Mouse (Mus musculus) hindbrain, embryonic 11.5 days (tissue): Measurements from ENCODE around the gene Mrtfa. TPM values are rescaled to one million over a fixed set of nuclear protein-coding genes. Genes with fewer than 3 reads are reported as not detected.
"Not testable (repeated sequence)": the region's sequence is repeated elsewhere in the genome, so short reads cannot be mapped to it uniquely, and the experiment has no call there.

Experiments used
- ATAC-seq: fragments of 200-750 bp; cut with Nextera tagmentation; 2 replicates; pipeline ENCODE4 v1.8.0; 2017; ENCODE audit warnings: mild to moderate bottlenecking, moderate TSS enrichment, moderate library complexity; ENCODE audit not compliant: low FRiP score
- DNase-seq: peaks from one replicate; pipeline ENCODE4 v3.0.0-alpha.2; 2015; ENCODE audit warnings: low spot score
- H3K27ac ChIP-seq: fragments of 300-500 bp; sonication (generic); 2 replicates; pipeline ENCODE4 v1.5.1; 2014; ENCODE audit warnings: mild to moderate bottlenecking, low read depth, low read length
- H3K27me3 ChIP-seq: fragments of 300-500 bp; sonication (generic); 2 replicates; pipeline ENCODE4 v1.6.1; 2014; ENCODE audit warnings: mild to moderate bottlenecking, low read length, moderate library complexity, mixed read lengths; ENCODE audit not compliant: control insufficient read depth, insufficient read depth
- H3K36me3 ChIP-seq: fragments of 300-500 bp; sonication (generic); 2 replicates; pipeline ENCODE4 v1.6.1; 2014; ENCODE audit warnings: mild to moderate bottlenecking, low read length, moderate library complexity, mixed read lengths; ENCODE audit not compliant: control insufficient read depth, insufficient read depth
- H3K4me1 ChIP-seq: fragments of 300-500 bp; sonication (generic); replicated peaks from 2 replicates; pipeline ENCODE4 v1.6.1; 2014; ENCODE audit warnings: low read length, mixed read lengths; ENCODE audit not compliant: control insufficient read depth, insufficient read depth
- H3K4me2 ChIP-seq: fragments of 300-500 bp; sonication (generic); replicated peaks from 2 replicates; pipeline ENCODE4 v1.6.1; 2014; ENCODE audit warnings: mild to moderate bottlenecking, low read depth, low read length
- H3K4me3 ChIP-seq: fragments of 300-500 bp; sonication (generic); 2 replicates; pipeline ENCODE4 v1.5.1; 2014; ENCODE audit warnings: low read depth, low read length
- H3K9ac ChIP-seq: fragments of 300-500 bp; sonication (generic); 2 replicates; pipeline ENCODE4 v1.6.1; 2014; ENCODE audit warnings: low read depth, low read length
- H3K9me3 ChIP-seq: fragments of 300-500 bp; sonication (generic); 2 replicates; pipeline ENCODE4 v1.6.1; 2016; ENCODE audit warnings: low read length; ENCODE audit not compliant: control insufficient read depth
- WGBS: fragments of 180-500 bp; shearing (Covaris S2); extraction: QIAGEN DNeasy Blood & Tissue Kit; methylation state at CpG from one replicate; pipeline ENCODE4 v1.1.7; 2014; 5-methylcytosine and 5-hydroxymethylcytosine counted together
- polyA plus RNA-seq: library from polyadenylated mRNA; unstranded; fragments of >200 nt; fragmentation: Nextera tagmentation; extraction: Ambion mirVana; gene quantifications from 2 replicates; pipeline ENCODE4 v1.2.1, GENCODE M21; 2014

Mrtfa gene
- polyA plus RNA-seq, 1 experiment from 2014 or later: 31.9 TPM

DNA sequence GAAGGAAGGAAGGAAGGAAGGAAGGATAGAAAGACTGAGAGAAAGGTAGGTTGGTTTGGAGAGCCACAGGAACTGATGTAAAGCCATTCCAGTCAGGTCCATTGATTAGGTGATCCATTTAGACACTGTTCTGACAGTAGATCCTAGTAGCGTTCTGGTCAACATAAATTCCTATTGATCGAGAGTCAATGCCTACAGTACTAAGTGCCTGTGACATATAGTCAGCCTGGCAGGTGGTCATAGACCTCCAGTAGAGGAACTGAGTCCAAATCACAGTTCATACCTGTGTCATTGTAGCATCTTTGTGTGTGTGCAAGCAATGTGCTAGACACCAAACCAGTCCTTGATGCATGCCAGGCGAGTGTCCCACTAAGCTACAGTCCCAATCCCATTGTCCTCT, 37.7 kb upstream of the Mrtfa start:
- H3K9me3 ChIP-seq: no peaks in the 10 kb centered on the region
- H3K36me3 ChIP-seq: no peaks in the 10 kb centered on the region
- H3K27ac ChIP-seq: no peak overlapping the region
- no peak overlapping the region for H3K4me2 ChIP-seq
- ATAC-seq (no peak), DNase-seq (no peak)
- WGBS: 93% methylated on average over 3 of the region's 3 CpGs
- no peak overlapping the region for H3K4me3 ChIP-seq
- H3K4me1 ChIP-seq: no peaks in the 10 kb centered on the region
- no peak overlapping the region for H3K9ac ChIP-seq
- H3K27me3 ChIP-seq: no peaks in the 10 kb centered on the region

DNA sequence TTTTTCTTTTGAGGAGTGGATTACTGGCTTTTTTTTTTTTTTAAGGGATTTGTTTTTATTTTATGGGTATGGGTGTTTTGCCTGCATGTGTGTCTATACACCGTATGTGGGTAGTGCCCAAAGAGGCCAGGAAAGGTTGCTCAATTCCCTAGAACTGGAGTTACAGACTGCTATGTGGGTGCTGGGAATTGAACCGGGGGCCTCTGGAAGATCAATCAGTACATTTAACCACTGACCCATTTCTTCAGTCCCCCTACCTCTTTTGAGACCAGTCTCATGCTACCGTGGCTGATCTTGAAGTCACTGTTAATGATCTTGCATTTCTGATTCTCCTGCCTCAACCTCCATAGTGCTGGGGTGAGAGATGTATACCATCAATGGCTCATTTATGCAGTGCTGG, 36.7 kb upstream of the Mrtfa start:
- WGBS: 90% methylated on average over 3 of the region's 3 CpGs
- no peaks in the 10 kb centered on the region for H3K27me3 ChIP-seq
- H3K4me2 ChIP-seq: no peak overlapping the region
- ATAC-seq (no peak), DNase-seq (no peak)
- H3K4me3 ChIP-seq: no peak overlapping the region
- no peaks in the 10 kb centered on the region for H3K36me3 ChIP-seq
- no peak overlapping the region for H3K27ac ChIP-seq
- no peaks in the 10 kb centered on the region for H3K9me3 ChIP-seq
- no peak overlapping the region for H3K9ac ChIP-seq
- no peaks in the 10 kb centered on the region for H3K4me1 ChIP-seq

DNA sequence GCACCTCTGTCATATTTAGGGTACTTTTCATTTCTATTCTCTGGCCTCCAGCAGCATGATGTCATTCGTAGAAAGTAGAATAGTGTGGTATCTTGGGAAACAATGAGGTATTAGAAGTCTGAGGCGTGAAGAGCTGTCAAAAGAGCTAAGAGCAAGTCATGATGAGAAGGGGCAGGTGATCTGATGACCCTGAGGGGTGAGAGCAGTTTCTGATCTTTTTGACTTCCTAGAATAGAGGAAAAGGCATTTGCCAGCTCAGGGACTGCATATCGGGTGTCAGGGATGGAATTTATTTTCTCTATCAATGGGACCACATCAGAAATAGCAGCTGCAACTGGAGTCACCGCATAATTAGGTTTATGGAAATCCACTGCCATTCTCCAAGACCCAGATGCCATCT, 36.2 kb upstream of the Mrtfa start:
- Histone ChIP-seq H3K36me3 (no peaks in the 10 kb centered on the region), H3K27me3 (no peaks in the 10 kb centered on the region), H3K4me3 (no peak overlapping the region), H3K4me2 (no peak overlapping the region), H3K27ac (no peak overlapping the region), H3K4me1 (no peaks in the 10 kb centered on the region), H3K9ac (no peak overlapping the region), H3K9me3 (no peaks in the 10 kb centered on the region)
- DNase-seq (no peak), ATAC-seq (no peak)
- WGBS: 57% methylated on average over 4 of the region's 4 CpGs

DNA sequence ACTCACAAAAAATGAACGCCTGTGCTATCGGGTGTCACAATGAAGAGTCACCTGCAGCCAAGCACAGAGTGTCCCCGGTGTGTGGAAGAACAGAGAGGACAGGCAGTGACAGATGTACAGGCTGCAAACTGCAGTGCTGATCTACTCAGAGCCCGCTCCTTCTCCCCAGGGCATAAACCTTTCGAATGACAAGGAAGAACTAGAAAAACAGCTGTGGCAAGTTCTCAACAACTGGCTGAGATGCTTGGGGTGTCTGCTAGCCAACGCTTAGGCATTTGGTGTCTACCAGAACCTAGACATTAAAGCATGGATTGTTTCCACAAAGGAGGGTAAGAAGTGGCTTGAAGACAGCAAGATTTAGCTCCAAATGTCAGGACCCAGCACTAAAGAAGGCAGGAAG, 35.2 kb upstream of the Mrtfa start:
- WGBS: 68% methylated on average over 6 of the region's 6 CpGs
- H3K4me2 ChIP-seq: no peak overlapping the region
- no peak overlapping the region for H3K4me3 ChIP-seq
- H3K27ac ChIP-seq: no peak overlapping the region
- ATAC-seq (no peak), DNase-seq (no peak)
- no peaks in the 10 kb centered on the region for H3K27me3 ChIP-seq
- no peaks in the 10 kb centered on the region for H3K36me3 ChIP-seq
- H3K4me1 ChIP-seq: no peaks in the 10 kb centered on the region
- no peak overlapping the region for H3K9ac ChIP-seq
- no peaks in the 10 kb centered on the region for H3K9me3 ChIP-seq

DNA sequence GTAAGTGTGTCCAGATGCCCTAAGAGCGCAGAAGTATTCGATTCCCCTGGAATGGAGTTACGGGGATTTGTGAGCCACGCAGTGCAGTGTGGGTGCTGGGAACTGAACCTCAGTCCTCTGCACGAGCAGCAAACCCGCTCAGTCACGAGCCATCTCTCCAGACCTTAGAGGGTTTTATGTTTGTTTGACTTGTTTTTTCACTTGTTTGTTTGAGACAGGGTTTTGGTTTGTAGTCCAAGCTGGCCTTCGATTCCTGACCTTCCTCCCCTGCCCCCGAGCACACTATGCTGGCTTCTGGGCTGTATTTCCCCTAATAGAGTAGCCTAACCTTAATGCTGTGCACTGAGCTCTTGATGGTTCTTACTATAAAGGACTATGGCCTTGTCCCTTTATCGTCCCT, 34.5 kb upstream of the Mrtfa start:
- no peaks in the 10 kb centered on the region for H3K9me3 ChIP-seq
- no peak for ATAC-seq
- WGBS: 90% methylated on average over 10 of the region's 10 CpGs
- no peak overlapping the region for H3K4me3 ChIP-seq
- H3K36me3 ChIP-seq: no peaks in the 10 kb centered on the region
- no peak overlapping the region for H3K27ac ChIP-seq
- no peak overlapping the region for H3K9ac ChIP-seq
- H3K4me1 ChIP-seq: no peaks in the 10 kb centered on the region
- no peak for DNase-seq
- no peaks in the 10 kb centered on the region for H3K27me3 ChIP-seq
- H3K4me2 ChIP-seq: no peak overlapping the region

DNA sequence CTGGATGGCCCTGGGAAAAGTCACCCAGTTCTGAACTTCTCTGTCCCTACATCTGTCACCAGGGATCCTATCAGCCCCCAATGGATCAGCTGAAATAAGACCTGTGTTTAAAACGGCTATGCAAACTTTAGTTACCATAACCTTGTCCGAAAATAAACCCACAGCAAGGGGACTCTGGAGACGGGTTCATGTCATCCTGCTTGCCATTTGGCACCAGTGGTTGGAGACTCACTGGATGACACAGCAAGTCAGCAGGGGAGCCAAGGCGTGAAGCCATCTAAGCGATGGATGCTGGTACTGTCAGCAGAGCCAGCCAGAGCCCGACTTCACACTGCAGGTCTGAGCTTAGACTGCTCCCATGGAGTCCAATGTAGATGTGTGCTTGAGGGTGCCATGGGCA, 30.9 kb upstream of the Mrtfa start:
- H3K27me3 ChIP-seq: no peaks in the 10 kb centered on the region
- H3K4me1 ChIP-seq: no peaks in the 10 kb centered on the region
- ATAC-seq (no peak), DNase-seq (no peak)
- H3K9me3 ChIP-seq: no peaks in the 10 kb centered on the region
- H3K9ac ChIP-seq: no peak overlapping the region
- H3K4me2 ChIP-seq: no peak overlapping the region
- no peak overlapping the region for H3K4me3 ChIP-seq
- no peak overlapping the region for H3K27ac ChIP-seq
- no peaks in the 10 kb centered on the region for H3K36me3 ChIP-seq
- WGBS: 66% methylated on average over 6 of the region's 6 CpGs

DNA sequence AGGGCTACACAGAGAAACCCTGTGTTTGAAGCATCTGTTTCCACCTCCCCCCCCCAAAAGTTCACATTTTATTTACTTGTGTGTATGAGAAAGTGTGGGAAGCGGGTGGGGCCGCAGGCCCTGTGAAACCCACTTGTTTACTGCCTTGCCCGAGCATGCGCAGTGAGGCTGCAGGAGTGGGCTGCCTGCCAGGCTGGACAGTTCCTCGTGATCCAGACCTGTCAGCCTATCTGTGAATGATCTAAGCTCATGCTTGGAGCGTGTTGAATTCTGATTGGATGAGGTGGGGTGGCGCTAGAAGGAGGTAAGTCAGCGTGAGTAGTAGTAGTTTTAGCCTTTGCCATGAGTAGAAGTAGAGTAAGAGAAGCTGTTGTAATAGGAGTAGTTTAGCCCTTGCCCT, 29.5 kb upstream of the Mrtfa start:
- H3K36me3 ChIP-seq, H3K27me3 ChIP-seq, ATAC-seq: not testable (repeated sequence)

DNA sequence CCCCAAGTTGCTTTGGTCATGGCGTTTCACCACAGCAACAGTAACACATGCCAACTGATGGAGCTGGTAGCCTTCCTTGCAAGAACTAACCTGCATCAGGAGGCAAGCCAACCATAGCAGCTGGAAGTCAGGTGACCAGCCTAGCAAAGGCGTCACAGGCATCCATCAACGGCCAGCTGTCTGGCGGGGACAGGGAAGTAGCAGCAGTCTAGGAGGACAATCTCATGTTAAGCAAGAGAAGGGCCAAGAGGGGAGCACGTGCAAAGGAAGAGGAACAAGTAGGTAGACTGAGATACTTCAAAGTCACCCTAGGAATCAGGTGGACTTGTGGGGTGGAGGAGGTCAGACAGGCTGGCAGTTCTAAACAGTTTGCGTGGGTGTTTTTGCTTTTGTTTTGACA, 28.5 kb upstream of the Mrtfa start:
- DNase-seq: no peak
- Histone ChIP-seq H3K9me3 (no peaks in the 10 kb centered on the region), H3K27me3 (no peaks in the 10 kb centered on the region), H3K9ac (no peak overlapping the region), H3K4me3 (no peak overlapping the region), H3K4me1 (no peaks in the 10 kb centered on the region), H3K4me2 (no peak overlapping the region), H3K27ac (no peak overlapping the region), H3K36me3 (no peaks in the 10 kb centered on the region)
- 84% methylated on average over 6 of the region's 6 CpGs for WGBS
- no peak for ATAC-seq

More for the DNA sequence above, 29.5 kb upstream of the Mrtfa start:
- not testable (repeated sequence) for H3K9ac ChIP-seq, H3K4me1 ChIP-seq, DNase-seq, H3K4me3 ChIP-seq, H3K9me3 ChIP-seq, H3K4me2 ChIP-seq, H3K27ac ChIP-seq
- WGBS: 72% methylated on average over 8 of the region's 8 CpGs

DNA sequence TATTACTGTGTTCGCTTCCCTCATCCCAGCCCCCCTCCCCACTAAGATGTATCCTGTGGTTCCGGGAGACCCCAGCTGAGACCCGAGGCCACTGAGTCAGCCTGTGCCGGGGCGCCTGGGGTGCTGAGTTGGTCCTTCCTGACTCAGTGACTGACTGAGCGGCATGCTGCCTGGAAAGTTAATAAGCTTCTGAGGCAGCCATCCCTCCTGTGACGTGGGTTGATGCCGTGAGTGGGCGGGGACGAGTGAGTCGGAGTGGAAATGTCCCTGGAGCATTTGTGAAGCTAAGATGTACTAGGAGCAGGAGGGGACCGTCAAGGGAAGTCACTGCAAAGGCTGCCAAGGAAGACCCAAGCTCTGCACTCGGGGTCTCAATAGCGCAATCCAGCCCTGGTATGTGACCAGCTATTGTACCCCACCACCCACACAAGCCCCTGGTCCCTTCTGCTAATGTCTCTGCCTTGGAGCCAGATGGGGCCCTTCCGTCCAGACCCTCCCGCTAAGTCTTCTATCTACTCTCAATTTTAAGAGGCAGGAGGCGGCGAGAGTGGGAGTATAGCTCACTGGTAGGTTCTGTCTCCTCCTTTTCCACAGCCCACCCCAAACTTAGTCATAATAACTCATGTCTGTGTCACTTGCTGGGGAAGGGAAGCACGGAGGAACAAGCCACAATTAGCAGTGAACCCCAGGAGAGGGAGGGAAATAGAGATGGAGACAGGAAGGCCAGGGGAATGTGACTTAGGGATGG, 26.5 kb upstream of the Mrtfa start:
- no peak overlapping the region for H3K4me3 ChIP-seq
- ATAC-seq (no peak), DNase-seq (no peak)
- no peak overlapping the region for H3K9ac ChIP-seq
- H3K27me3 ChIP-seq: no peaks in the 10 kb centered on the region
- no peaks in the 10 kb centered on the region for H3K36me3 ChIP-seq
- no peak overlapping the region for H3K4me2 ChIP-seq
- H3K27ac ChIP-seq: no peak overlapping the region
- H3K4me1 ChIP-seq: no peaks in the 10 kb centered on the region
- no peaks in the 10 kb centered on the region for H3K9me3 ChIP-seq
- 85% methylated on average over 19 of the region's 19 CpGs for WGBS
